Mouse (Mus musculus) megakaryocyte, embryonic 14.5 days (primary cell): ENCODE data around the gene Spaca4. TPM values are rescaled to one million over a fixed set of nuclear protein-coding genes. Genes with fewer than 3 reads are reported as not detected.

Source experiments
- H3K27me3 ChIP-seq: replicated peaks from 2 replicates; pipeline ENCODE3; 2012; ENCODE audit warnings: inconsistent platforms
- H3K36me3 ChIP-seq: replicated peaks from 2 replicates; pipeline ENCODE3; 2012; ENCODE audit warnings: low read length, inconsistent platforms, mixed read lengths
- H3K4me1 ChIP-seq: 2 replicates; pipeline ENCODE4 v1.6.1; 2012; ENCODE audit warnings: inconsistent platforms
- H3K4me3 ChIP-seq: replicated peaks from 2 replicates; pipeline ENCODE3; 2012; ENCODE audit warnings: moderate library complexity, mild to moderate bottlenecking, inconsistent platforms
- H3K9me3 ChIP-seq: 2 replicates; pipeline ENCODE4 v1.6.1; 2012; ENCODE audit warnings: inconsistent platforms
- FLI1 ChIP-seq: IDR thresholded peaks from 2 replicates; pipeline ENCODE4 v1.6.1; 2012; ENCODE audit warnings: low read length, inconsistent platforms, mixed read lengths
- GATA1 ChIP-seq: IDR thresholded peaks from 3 replicates; pipeline ENCODE4 v1.6.1; 2012; ENCODE audit warnings: mixed read lengths, low read length, inconsistent platforms, borderline replicate concordance
- polyA plus RNA-seq: library from polyadenylated mRNA; stranded (reverse); fragments of >175 nt; gene quantifications from 2 replicates; pipeline ENCODE4 v1.2.3, GENCODE M21; 2012; ENCODE audit warnings: low replicate concordance; ENCODE audit not compliant: insufficient read depth

Spaca4 gene
- polyA plus RNA-seq, 1 experiment: not detected

- H3K4me1 ChIP-seq: peaks cover 33% of the 10 kb centered on the region
- H3K36me3 ChIP-seq: no peaks in the 10 kb centered on the region
- TF ChIP-seq GATA1 (no peak), FLI1 (no peak)
- H3K4me3 ChIP-seq: no peak overlapping the region
- peaks cover 15% of the 10 kb centered on the region for H3K9me3 ChIP-seq
- H3K27me3 ChIP-seq: peaks cover 35% of the 10 kb centered on the region
Measured at GRCm38 (mm10) chr7:45750162-45750561, 24.5 kb upstream of the Spaca4 start.

- Histone ChIP-seq H3K36me3 (no peaks in the 10 kb centered on the region), H3K9me3 (peaks cover 15% of the 10 kb centered on the region), H3K4me1 (peaks cover 33% of the 10 kb centered on the region), H3K27me3 (peaks cover 37% of the 10 kb centered on the region), H3K4me3 (peak overlapping the region; percentile 79)
- TF ChIP-seq GATA1 (no peak), FLI1 (no peak)
Measured at GRCm38 (mm10) chr7:45749401-45749800, 23.8 kb upstream of the Spaca4 start.

- peaks cover 8% of the 10 kb centered on the region for H3K9me3 ChIP-seq
- no peaks in the 10 kb centered on the region for H3K36me3 ChIP-seq
- no peak for TF ChIP-seq GATA1
- no peak for TF ChIP-seq FLI1
- peaks cover 36% of the 10 kb centered on the region for H3K27me3 ChIP-seq
- no peak overlapping the region for H3K4me3 ChIP-seq
- peaks cover 33% of the 10 kb centered on the region for H3K4me1 ChIP-seq
Measured at GRCm38 (mm10) chr7:45748110-45748509, 22.5 kb upstream of the Spaca4 start.

DNA sequence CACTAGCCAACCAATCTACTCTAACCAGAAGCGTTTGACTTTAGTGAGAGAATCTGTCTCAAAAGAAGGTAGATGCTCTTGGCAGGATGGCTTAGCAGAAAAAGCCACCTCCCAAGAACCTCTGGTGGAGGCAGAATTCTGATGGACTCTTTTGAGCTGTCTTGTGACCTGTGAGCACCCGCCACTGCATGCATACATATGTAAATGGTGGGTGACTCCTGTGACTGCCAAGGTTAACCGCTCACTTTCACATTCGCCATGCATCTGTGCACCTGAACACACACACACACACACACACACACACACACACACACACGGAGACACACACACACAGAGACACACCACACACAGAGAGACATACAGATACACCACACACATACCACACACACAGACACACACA lies 21.8 kb upstream of the Spaca4 start:
- H3K27me3 ChIP-seq: peaks cover 33% of the 10 kb centered on the region
- TF ChIP-seq GATA1 (no peak), FLI1 (no peak)

DNA sequence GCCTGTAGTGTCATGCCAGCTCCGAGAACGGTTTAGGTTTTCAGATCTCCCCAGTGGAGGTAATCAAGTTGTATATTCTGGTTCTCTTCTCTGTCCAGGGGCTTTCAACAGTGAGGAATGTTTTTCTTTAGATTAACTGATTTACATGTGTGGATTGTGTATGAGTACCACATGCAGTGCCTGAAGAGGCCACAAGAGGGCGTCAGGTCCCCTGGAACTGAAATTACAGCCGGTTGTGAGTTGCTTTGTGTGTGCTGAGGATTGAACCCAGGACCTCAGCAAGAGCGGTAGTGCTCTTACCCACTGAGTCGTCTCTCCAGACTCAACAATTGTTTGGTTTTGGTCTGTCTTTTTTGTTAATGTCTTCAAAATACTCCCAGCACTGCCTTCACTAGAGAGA lies 20.9 kb upstream of the Spaca4 start:
- Histone ChIP-seq H3K4me3 (no peak overlapping the region), H3K9me3 (peaks cover 8% of the 10 kb centered on the region), H3K36me3 (no peaks in the 10 kb centered on the region), H3K27me3 (peaks cover 41% of the 10 kb centered on the region), H3K4me1 (peaks cover 49% of the 10 kb centered on the region)
- TF ChIP-seq FLI1 (no peak), GATA1 (no peak)

More for the DNA sequence above, 21.8 kb upstream of the Spaca4 start:
- no peaks in the 10 kb centered on the region for H3K36me3 ChIP-seq
- H3K4me1 ChIP-seq: peaks cover 40% of the 10 kb centered on the region
- H3K9me3 ChIP-seq: peaks cover 8% of the 10 kb centered on the region
- H3K4me3 ChIP-seq: no peak overlapping the region

DNA sequence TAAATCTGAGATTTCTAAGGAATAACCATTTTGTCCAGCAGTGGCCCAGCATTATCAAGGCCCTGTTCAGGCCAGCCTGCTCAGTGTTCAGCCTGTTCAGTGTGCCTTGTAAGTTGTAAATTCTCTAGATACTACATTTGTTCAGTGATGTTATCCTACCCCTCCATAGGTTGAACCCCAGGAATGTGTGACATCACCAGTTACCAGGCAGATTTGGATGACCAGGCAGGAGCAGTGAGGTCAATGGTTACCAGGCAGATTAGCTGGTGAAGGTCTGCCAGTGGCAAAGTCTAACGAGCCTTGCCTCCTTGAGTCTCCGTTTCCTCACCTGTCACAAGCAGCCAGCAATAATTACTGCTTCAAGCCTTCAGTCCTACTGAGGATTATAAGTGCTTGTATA lies 18.8 kb upstream of the Spaca4 start:
- Histone ChIP-seq H3K27me3 (peaks cover 45% of the 10 kb centered on the region), H3K4me3 (no peak overlapping the region), H3K4me1 (peaks cover 44% of the 10 kb centered on the region), H3K9me3 (peaks cover 8% of the 10 kb centered on the region), H3K36me3 (no peaks in the 10 kb centered on the region)
- TF ChIP-seq GATA1 (no peak), FLI1 (no peak)

DNA sequence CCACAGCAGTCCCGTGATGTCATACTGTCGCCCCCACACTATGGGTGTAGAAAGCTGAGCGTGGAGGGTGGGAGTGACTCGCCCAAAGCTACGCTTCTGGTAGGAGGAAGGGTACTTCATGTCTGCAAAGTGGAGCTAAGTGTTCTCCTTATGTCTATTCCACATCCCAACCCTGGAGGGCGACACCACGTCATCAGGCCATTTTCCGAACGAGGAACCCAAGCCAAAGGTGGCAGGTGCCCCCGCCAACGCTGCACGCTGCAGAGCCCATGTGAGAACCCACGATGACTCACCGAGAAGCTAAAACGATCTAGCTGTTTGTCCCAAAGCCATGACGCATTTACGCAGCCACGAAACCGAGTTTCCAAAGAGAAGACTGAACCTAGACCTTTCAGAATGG lies 16.7 kb upstream of the Spaca4 start:
- TF ChIP-seq FLI1: no peak
- no peak for TF ChIP-seq GATA1
- peaks cover 37% of the 10 kb centered on the region for H3K27me3 ChIP-seq
- H3K4me3 ChIP-seq: peak overlapping the region; percentile 90
- peaks cover 24% of the 10 kb centered on the region for H3K4me1 ChIP-seq
- H3K36me3 ChIP-seq: no peaks in the 10 kb centered on the region
- peaks cover 8% of the 10 kb centered on the region for H3K9me3 ChIP-seq

DNA sequence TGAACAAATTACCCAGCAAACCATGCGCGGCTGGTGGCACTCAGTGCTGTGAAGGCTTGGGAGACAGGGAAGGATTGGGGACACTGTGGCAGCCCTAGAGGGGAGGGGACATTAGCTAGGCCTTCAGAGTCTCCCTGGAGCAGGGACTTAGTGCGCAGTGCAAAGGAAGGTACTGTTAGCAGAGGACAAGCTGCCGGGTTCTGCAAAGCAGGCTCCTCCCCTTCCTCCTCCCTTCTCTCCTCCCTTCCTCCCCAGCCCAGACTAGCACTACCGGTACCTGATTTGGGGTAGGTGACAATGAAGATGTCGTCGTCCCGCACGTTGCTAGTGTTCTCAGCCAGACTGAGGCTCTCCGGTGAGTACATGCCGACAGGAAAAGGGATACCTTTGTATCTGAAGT lies 16.2 kb upstream of the Spaca4 start:
- Histone ChIP-seq H3K9me3 (peaks cover 5% of the 10 kb centered on the region), H3K27me3 (peaks cover 33% of the 10 kb centered on the region), H3K4me1 (peaks cover 24% of the 10 kb centered on the region), H3K4me3 (peak overlapping the region; percentile 90), H3K36me3 (no peaks in the 10 kb centered on the region)
- TF ChIP-seq GATA1 (no peak), FLI1 (no peak)

- Histone ChIP-seq H3K4me3 (peak overlapping the region; percentile 90), H3K27me3 (peaks cover 33% of the 10 kb centered on the region), H3K9me3 (peaks cover under 1% of the 10 kb centered on the region; the same call in 1 of the 2 replicates), H3K4me1 (peaks cover 24% of the 10 kb centered on the region), H3K36me3 (no peaks in the 10 kb centered on the region)
- no peak for TF ChIP-seq GATA1
- TF ChIP-seq FLI1: no peak
Measured at GRCm38 (mm10) chr7:45741308-45741707, 15.7 kb upstream of the Spaca4 start.

DNA sequence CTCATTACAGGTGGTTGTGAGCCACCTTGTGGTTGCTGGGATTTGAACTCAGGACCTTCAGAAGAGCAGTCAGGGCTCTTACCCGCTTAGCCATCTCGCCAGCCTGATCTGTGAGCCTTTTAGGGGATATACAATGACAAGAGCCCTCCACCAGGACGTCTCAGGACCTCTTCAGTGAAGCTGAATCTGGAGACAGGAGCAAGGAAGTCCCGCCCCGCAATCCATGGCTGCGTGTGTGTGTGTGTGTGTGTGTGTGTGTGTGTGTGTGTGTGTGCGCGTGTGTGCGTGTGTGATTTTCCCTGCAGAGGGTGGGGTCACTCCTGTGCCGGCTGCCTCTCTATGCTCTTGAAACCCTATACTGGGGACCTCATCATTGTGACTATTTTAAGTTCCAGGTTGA lies 14.2 kb upstream of the Spaca4 start:
- no peak for TF ChIP-seq GATA1
- TF ChIP-seq FLI1: no peak
- Histone ChIP-seq H3K9me3 (no peaks in the 10 kb centered on the region), H3K4me1 (peaks cover 24% of the 10 kb centered on the region), H3K27me3 (peaks cover 27% of the 10 kb centered on the region), H3K4me3 (no peak overlapping the region), H3K36me3 (no peaks in the 10 kb centered on the region)
